Mouse (Mus musculus) cerebellum, adult 11 months (tissue): ENCODE measurements around the gene Cd55.
"Not testable (repeated sequence)": the region's sequence is repeated elsewhere in the genome, so short reads cannot be mapped to it uniquely, and the experiment has no call there.

Experiments used
- DNase-seq: peaks from one replicate; pipeline ENCODE4 v3.0.0; 2022

Gene Cd55

DNA sequence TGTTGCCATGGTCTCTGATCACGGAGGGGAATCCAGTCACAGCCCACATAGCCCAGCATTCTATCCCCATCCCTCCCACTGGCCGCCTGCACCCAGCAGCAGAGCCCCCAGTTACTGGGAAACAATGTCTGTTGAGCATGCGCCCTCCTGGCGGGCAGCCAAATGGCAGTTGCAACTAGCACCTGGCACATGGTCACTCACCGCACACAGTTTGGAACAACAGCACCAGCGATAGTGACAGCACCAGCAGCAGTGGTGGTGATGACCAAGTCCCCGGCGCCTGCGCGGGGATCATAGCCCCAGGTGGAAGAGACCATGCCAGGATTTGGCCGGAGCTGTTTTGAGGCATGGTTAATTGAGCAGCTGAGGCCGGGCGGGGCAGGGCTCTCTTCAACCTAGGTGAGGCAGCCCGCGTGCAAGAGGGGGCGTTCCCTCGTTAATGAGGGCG lies 39.9 kb downstream of the Cd55 start, which contains the start of gene Cd55b:
Gene Cd55b, minus strand, starts transcription at position 346 of the 448 bp plus-strand sequence.
- DNase-seq: no peak

DNA sequence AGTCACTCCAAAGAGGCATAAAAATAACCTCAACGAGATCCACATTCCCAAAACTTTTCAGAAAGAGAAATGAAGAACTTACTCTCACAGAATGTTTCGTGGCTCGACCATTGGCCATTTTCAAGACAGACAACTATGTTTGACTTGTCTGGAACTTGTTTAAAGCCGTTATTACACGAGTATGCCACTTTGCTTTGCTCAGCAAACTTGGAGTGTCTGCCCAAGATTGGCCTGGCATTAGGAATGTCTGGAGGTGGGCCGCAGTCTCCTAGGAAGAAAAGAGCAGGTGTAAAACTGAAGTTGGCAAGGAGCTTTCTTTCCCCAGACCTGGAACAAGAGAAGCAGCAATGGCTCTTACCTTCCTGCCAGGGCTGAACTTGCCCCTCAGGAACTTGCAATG lies 40.5 kb downstream of the Cd55 start:
- DNase-seq: not testable (repeated sequence)

DNA sequence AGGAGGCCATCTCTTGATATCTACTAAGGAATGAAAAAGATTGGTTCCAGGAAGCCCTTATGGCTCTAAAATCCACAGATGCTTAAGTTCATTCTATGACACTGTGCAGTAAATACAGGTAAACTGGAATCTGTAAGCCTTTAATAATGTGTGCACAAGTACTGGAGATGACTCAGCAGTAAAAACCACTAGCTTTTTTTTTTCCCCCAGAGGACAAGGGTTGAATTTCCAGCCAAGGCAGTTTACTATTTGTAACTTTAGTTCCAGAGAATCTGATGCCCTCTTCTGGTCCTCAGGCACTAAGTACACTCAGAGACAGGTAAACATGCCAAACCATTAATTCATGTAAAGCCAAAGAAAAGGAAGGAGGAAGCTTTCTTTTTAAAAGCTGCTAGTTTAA lies 65.4 kb downstream of the Cd55 start:
- not testable (repeated sequence) for DNase-seq
